Mouse (Mus musculus) CH12.LX (cell line): ENCODE measurements at regions not wholly inside any gene's neighbourhood (a gene's known extent, or its start where the extent isn't known, plus 50 kb on each side); places are given as distances from the start of the nearest gene placed in this dataset.

Experiments
- CHD2 ChIP-seq: IDR thresholded peaks from 2 replicates; pipeline ENCODE4 v1.6.1; 2011; ENCODE audit warnings: low read length, improper control_type of control experiment
- CTCF ChIP-seq, 2 experiments: IDR thresholded peaks in 1 of 2; conservative IDR thresholded peaks in 1 of 2; 2 replicates each; pipeline ENCODE4 v1.5.1; 2011 to 2012; ENCODE audit warnings: low read depth in 2 of 2, low read length in 2 of 2, improper control_type of control experiment in 1 of 2, inconsistent platforms in 1 of 2, mild to moderate bottlenecking in 1 of 2, moderate library complexity in 1 of 2
- E2F4 ChIP-seq: IDR thresholded peaks from 2 replicates; pipeline ENCODE4 v1.6.1; 2011; ENCODE audit warnings: low read depth, low read length, improper control_type of control experiment; ENCODE audit not compliant: insufficient replicate concordance
- GABPA ChIP-seq: IDR thresholded peaks from 2 replicates; pipeline ENCODE4 v1.6.1; 2012; ENCODE audit warnings: low read depth, low read length, improper control_type of control experiment, inconsistent platforms; ENCODE audit not compliant: insufficient replicate concordance
- IRF4 ChIP-seq: IDR thresholded peaks from 2 replicates; pipeline ENCODE4 v1.6.1; 2014; ENCODE audit warnings: low read depth, mild to moderate bottlenecking, inconsistent platforms, low read length, improper control_type of control experiment
- MXI1 ChIP-seq: IDR thresholded peaks from 2 replicates; pipeline ENCODE4 v1.6.1; 2011; ENCODE audit warnings: mild to moderate bottlenecking, low read depth, low read length, improper control_type of control experiment
- MYC ChIP-seq: IDR thresholded peaks from 2 replicates; pipeline ENCODE4 v1.6.1; 2011; ENCODE audit warnings: low read depth, mild to moderate bottlenecking, improper control_type of control experiment, low read length
- POLR2A ChIP-seq: IDR thresholded peaks from 2 replicates; pipeline ENCODE4 v1.6.1; 2011; ENCODE audit warnings: low read depth, mild to moderate bottlenecking, improper control_type of control experiment, low read length
- POLR2AphosphoS2 ChIP-seq: IDR thresholded peaks from 2 replicates; pipeline ENCODE4 v1.6.1; 2011; ENCODE audit warnings: low read depth, low read length, improper control_type of control experiment
- SMC3 ChIP-seq: IDR thresholded peaks from 2 replicates; pipeline ENCODE4 v1.6.1; 2011; ENCODE audit warnings: low read depth, low read length, improper control_type of control experiment
- TBP ChIP-seq: conservative IDR thresholded peaks from 2 replicates; pipeline ENCODE4 v1.6.1; 2011; ENCODE audit warnings: low read depth, low read length, improper control_type of control experiment
- USF2 ChIP-seq: conservative IDR thresholded peaks from 2 replicates; pipeline ENCODE4 v1.6.1; 2011; ENCODE audit warnings: low read depth, low read length, improper control_type of control experiment
- ZNF384 ChIP-seq: IDR thresholded peaks from 2 replicates; pipeline ENCODE4 v1.6.1; 2012; ENCODE audit warnings: low read depth, low read length, improper control_type of control experiment, inconsistent platforms

DNA sequence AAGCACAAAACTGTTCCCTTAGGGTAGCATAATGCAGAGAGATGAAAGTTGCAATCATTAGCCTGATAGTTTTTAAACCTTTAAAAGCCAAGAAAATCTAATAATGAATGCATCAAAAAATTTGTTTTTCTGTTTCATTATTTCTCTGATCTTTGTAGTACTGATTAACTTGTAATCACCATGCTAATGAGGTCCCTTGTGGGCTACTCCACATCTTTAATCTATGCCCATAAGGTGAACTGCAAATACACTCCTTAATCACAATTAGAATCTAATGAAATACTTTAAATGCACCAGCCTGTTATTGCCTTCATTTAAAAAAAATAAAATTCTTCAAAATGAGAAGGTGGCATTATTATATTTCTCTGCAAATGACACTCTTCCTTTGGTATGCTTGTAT, 493.9 kb upstream of the Slc39a10 start:
- TF ChIP-seq CTCF (conservative IDR thresholded peaks at IDR 0.05 in 1 of 2, IDR thresholded peaks at IDR 0.05 in 1 of 2; ENCODE audit: low read depth in 2 of 2, low read length in 2 of 2) (no peak), CHD2 (no peak), E2F4 (no peak), POLR2A (no peak), ZNF384 (no peak), IRF4 (no peak), MYC (no peak), USF2 (no peak), GABPA (no peak), POLR2AphosphoS2 (no peak), MXI1 (no peak), TBP (no peak), SMC3 (no peak)
